Comparison of ENCODE assay signal across 13 mouse cellular contexts in the genomic region with DNA sequence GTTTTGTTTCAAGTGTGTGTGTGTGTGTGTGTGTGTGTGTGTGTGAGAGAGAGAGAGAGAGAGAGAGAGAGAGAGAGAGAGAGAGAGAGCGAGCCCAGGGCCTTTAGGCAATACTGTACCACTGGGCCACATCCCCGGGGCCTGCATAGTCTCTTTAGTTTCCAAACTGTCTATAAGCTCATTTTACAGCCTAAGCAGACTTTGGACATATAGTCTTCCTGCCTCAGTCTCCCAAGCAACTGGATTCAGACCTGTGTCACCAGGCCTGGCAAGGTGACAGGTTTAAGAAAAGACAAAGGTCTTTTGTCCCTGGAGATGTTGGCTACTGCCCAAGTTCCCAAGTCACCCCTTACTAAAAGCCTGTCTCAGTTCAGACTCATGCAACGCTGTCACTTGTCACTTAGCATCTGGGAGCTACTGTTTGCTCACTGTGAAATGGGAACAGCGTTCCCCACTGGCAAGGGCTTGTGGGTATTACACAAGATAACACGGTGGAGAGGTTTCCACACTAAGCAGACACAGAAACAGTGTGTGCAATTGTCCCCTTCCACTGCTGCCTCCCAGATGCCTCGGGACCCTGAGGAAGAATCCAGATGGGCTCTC.
A peak's percentile ranks its signal among the peaks of the same experiment; 100 is the strongest.
DNase-seq lines count a peak whose midpoint lies in the region; ATAC-seq lines count a peak whose summit lies in the region.
"Had no signal": no experiment of that assay in that cellular context is flagged by ENCODE, and none has a peak within 500 bp of the region (broad histone marks: within the 10 kb centered on the region; RNA-seq: fewer than 3 reads in every experiment).

No protein-coding gene starts in this region.

- no peak overlapping the region for H3K9ac ChIP-seq in forebrain, embryonic 12.5 days
- no peak overlapping the region for H3K9ac ChIP-seq in forebrain, embryonic 15.5 days (replicated peaks)
- H3K9ac ChIP-seq in embryonic facial prominence, embryonic 13.5 days = 0 out of 2 replicates have a peak overlapping the region, but pooled peaks have one; percentile 16
- no peak overlapping the region for H3K9ac ChIP-seq in kidney, embryonic 16.5 days (replicated peaks; ENCODE audit: low read length)

- H3K9me3 ChIP-seq in forebrain, embryonic 12.5 days = no peaks in the 10 kb centered on the region
- no peaks in the 10 kb centered on the region for H3K9me3 ChIP-seq in forebrain, embryonic 15.5 days
- no peaks in the 10 kb centered on the region for H3K9me3 ChIP-seq in embryonic facial prominence, embryonic 13.5 days
- no peaks in the 10 kb centered on the region for H3K9me3 ChIP-seq in kidney, embryonic 16.5 days (ENCODE audit: low read length)

- 59% methylated on average over 5 of the region's 6 CpGs for WGBS in forebrain, embryonic 12.5 days
- 36% methylated on average over 6 of the region's 6 CpGs for WGBS in forebrain, embryonic 15.5 days
- WGBS in embryonic facial prominence, embryonic 13.5 days = 46% methylated on average over 6 of the region's 6 CpGs
- WGBS in kidney, embryonic 16.5 days = 78% methylated on average over 6 of the region's 6 CpGs

- no peak overlapping the region for H3K4me2 ChIP-seq in forebrain, embryonic 12.5 days
- H3K4me2 ChIP-seq in forebrain, embryonic 15.5 days (replicated peaks) = no peak overlapping the region
- no peak overlapping the region for H3K4me2 ChIP-seq in embryonic facial prominence, embryonic 13.5 days
- H3K4me2 ChIP-seq in kidney, embryonic 16.5 days (replicated peaks; ENCODE audit: low read depth, low read length) = no peak overlapping the region

- H3K4me3 ChIP-seq in forebrain, embryonic 12.5 days (replicated peaks) = no peak overlapping the region
- H3K4me3 ChIP-seq in forebrain, embryonic 15.5 days = no peak overlapping the region
- no peak overlapping the region for H3K4me3 ChIP-seq in embryonic facial prominence, embryonic 13.5 days
- H3K4me3 ChIP-seq in kidney, embryonic 16.5 days (ENCODE audit: low read length) = no peak overlapping the region
- H3K4me3 ChIP-seq: heart, adult 2 months had no signal

- H3K4me1 ChIP-seq in forebrain, embryonic 12.5 days = peaks cover 8% of the 10 kb centered on the region; the same call in 1 of the 2 replicates
- H3K4me1 ChIP-seq in forebrain, embryonic 15.5 days = peaks cover 10% of the 10 kb centered on the region
- peaks cover 31% of the 10 kb centered on the region for H3K4me1 ChIP-seq in embryonic facial prominence, embryonic 13.5 days
- H3K4me1 ChIP-seq in kidney, embryonic 16.5 days (ENCODE audit: insufficient read depth, low read length) = no peaks in the 10 kb centered on the region; the same call in 1 of the 2 replicates

- no peak for ATAC-seq in forebrain, embryonic 12.5 days (ENCODE audit: low FRiP score)
- ATAC-seq in forebrain, embryonic 15.5 days (replicated peaks) = no peak; the same call in 1 of the 2 replicates
- no peak for ATAC-seq in embryonic facial prominence, embryonic 13.5 days (ENCODE audit: insufficient number of reproducible peaks, insufficient read depth, low FRiP score, low TSS enrichment, low read depth)
- ATAC-seq in kidney, embryonic 16.5 days (ENCODE audit: low FRiP score, low TSS enrichment) = no peak

- H3K27me3 ChIP-seq in forebrain, embryonic 12.5 days = peaks cover 26% of the 10 kb centered on the region
- no peaks in the 10 kb centered on the region for H3K27me3 ChIP-seq in forebrain, embryonic 15.5 days
- no peaks in the 10 kb centered on the region for H3K27me3 ChIP-seq in embryonic facial prominence, embryonic 13.5 days
- H3K27me3 ChIP-seq in kidney, embryonic 16.5 days (ENCODE audit: insufficient read depth, low read length) = no peaks in the 10 kb centered on the region

- DNase-seq in lung, adult 18-20 months = peak; percentile 30 to 69
- DNase-seq in lung, postnatal 10 days = no peak
- peak; percentile 31 to 39 for DNase-seq in lung, postnatal 4 days
- no peak for DNase-seq in urinary bladder, postnatal 25 days (ENCODE audit: low spot score)
- DNase-seq: cerebellum, postnatal 36 days; heart, adult 2 months; kidney, postnatal 14 days; layer of hippocampus, postnatal 36 days; right cerebral cortex, postnatal 4 days had no signal

- H3K27ac ChIP-seq in forebrain, embryonic 12.5 days = 0 out of 2 replicates have a peak overlapping the region, but pooled peaks have one; percentile 19
- H3K27ac ChIP-seq in forebrain, embryonic 15.5 days (replicated peaks) = no peak overlapping the region
- H3K27ac ChIP-seq in embryonic facial prominence, embryonic 13.5 days = peak overlapping the region; percentile 24
- no peak overlapping the region for H3K27ac ChIP-seq in kidney, embryonic 16.5 days (ENCODE audit: low read length)
- H3K27ac ChIP-seq: heart, adult 2 months had no signal

- H3K36me3 ChIP-seq in forebrain, embryonic 12.5 days (replicated peaks) = no peaks in the 10 kb centered on the region
- no peaks in the 10 kb centered on the region for H3K36me3 ChIP-seq in forebrain, embryonic 15.5 days
- no peaks in the 10 kb centered on the region for H3K36me3 ChIP-seq in embryonic facial prominence, embryonic 13.5 days
- no peaks in the 10 kb centered on the region for H3K36me3 ChIP-seq in kidney, embryonic 16.5 days (ENCODE audit: insufficient read depth, low read length)

Comparison
In these comparisons a context has a peak if more than half of its experiments do, and no peak if none do; other contexts are left out.
1. H3K27ac ChIP-seq: peak in forebrain, embryonic 12.5 days (single experiment) and embryonic facial prominence, embryonic 13.5 days (single experiment); none in forebrain, embryonic 15.5 days (single experiment) and kidney, embryonic 16.5 days (single experiment).
2. DNase-seq: peak in lung, adult 18-20 months (2 of 2) and lung, postnatal 4 days (2 of 2); none in lung, postnatal 10 days (single experiment) and urinary bladder, postnatal 25 days (single experiment).